Mouse (Mus musculus) splenic B cell, adult 2 months (primary cell): ENCODE measurements around the gene Gm20388.

ENCODE experiments used
- DNase-seq: peaks from one replicate; pipeline ENCODE4 v3.0.0-alpha.2; 2011; ENCODE audit warnings: low read depth, low spot score
- H3K27me3 ChIP-seq: 2 replicates; pipeline ENCODE4 v1.6.1; 2012; ENCODE audit warnings: mild to moderate bottlenecking, low read length, moderate library complexity, mixed read lengths; ENCODE audit not compliant: control insufficient read depth, poor library complexity, insufficient read depth, severe bottlenecking
- H3K36me3 ChIP-seq: 2 replicates; pipeline ENCODE4 v1.6.1; 2012; ENCODE audit warnings: mild to moderate bottlenecking, low read length, moderate library complexity, mixed read lengths; ENCODE audit not compliant: control insufficient read depth, poor library complexity, insufficient read depth, severe bottlenecking

The Gm20388 gene

GRCm38 (mm10) chr8:124078969-124079368, 4168.3 kb downstream of the Gm20388 start:
- DNase-seq: no peak
- no peaks in the 10 kb centered on the region for H3K27me3 ChIP-seq

GRCm38 (mm10) chr8:124080467-124081326, 4170.1 kb downstream of the Gm20388 start:
- DNase-seq: no peak
- H3K27me3 ChIP-seq: no peaks in the 10 kb centered on the region
- no peaks in the 10 kb centered on the region for H3K36me3 ChIP-seq

More at GRCm38 (mm10) chr8:124078969-124079368, 4168.3 kb downstream of the Gm20388 start:
- H3K36me3 ChIP-seq: no peaks in the 10 kb centered on the region

DNA sequence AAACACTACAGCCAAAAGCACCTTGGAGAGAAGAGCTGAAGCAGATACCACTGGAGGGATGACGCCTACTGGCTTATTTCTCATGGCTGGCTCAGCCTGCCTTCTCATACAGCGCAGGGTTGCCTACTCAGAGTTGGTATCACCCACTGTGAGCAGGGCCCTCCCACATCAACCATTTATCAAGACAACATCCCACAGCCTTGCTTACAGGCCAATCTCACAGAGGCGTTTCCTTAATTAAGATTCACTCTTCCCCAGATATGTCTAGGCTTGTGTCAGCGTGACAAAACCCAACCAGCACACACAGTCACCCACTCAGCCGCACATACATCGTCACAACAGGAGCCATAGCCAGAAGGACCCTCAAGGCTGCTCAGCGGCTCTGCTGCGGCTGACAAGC, 4172.0 kb downstream of the Gm20388 start:
- DNase-seq: no peak
- no peaks in the 10 kb centered on the region for H3K27me3 ChIP-seq
- no peaks in the 10 kb centered on the region for H3K36me3 ChIP-seq

- no peaks in the 10 kb centered on the region for H3K27me3 ChIP-seq
- no peaks in the 10 kb centered on the region for H3K36me3 ChIP-seq
- no peak for DNase-seq
These were observed 4173.0 kb downstream of the Gm20388 start for GRCm38 (mm10) chr8:124083611-124084010.

- no peaks in the 10 kb centered on the region for H3K36me3 ChIP-seq
- H3K27me3 ChIP-seq: no peaks in the 10 kb centered on the region
- DNase-seq: no peak
These were observed 4175.0 kb downstream of the Gm20388 start for GRCm38 (mm10) chr8:124085668-124086067.

GRCm38 (mm10) chr8:124088092-124088613, 4177.5 kb downstream of the Gm20388 start:
- H3K36me3 ChIP-seq: no peaks in the 10 kb centered on the region

GRCm38 (mm10) chr8:124089016-124089415, 4178.4 kb downstream of the Gm20388 start:
- no peak for DNase-seq
- Histone ChIP-seq H3K27me3 (no peaks in the 10 kb centered on the region), H3K36me3 (no peaks in the 10 kb centered on the region)

More at GRCm38 (mm10) chr8:124088092-124088613, 4177.5 kb downstream of the Gm20388 start:
- DNase-seq: no peak
- H3K27me3 ChIP-seq: no peaks in the 10 kb centered on the region

DNA sequence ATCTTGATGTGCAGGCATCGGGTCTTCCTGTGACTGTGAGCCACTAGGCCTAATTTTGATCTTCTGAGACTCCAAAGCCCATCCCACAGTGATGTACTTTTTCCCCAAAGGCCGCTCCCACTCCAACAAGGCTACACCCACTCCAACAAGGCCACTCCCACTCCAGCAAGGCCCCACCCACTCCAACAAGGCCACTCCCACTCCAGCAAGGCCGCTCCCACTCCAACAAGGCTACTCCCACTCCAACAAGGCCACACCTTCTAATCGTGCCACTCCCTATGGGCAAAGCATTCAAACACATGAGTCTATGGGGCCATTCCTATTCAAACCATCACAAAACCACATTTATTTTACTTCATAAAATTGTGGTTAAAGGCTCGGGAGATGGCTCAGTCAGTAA, 4179.8 kb downstream of the Gm20388 start:
- no peaks in the 10 kb centered on the region for H3K36me3 ChIP-seq
- H3K27me3 ChIP-seq: no peaks in the 10 kb centered on the region
- no peak for DNase-seq

GRCm38 (mm10) chr8:124098953-124099622, 4188.4 kb downstream of the Gm20388 start:
- no peaks in the 10 kb centered on the region for H3K27me3 ChIP-seq
- DNase-seq: no peak
- H3K36me3 ChIP-seq: no peaks in the 10 kb centered on the region

GRCm38 (mm10) chr8:124099623-124099965, 4189.0 kb downstream of the Gm20388 start:
- no peak for DNase-seq
- Histone ChIP-seq H3K36me3 (no peaks in the 10 kb centered on the region), H3K27me3 (no peaks in the 10 kb centered on the region)

- Histone ChIP-seq H3K36me3 (no peaks in the 10 kb centered on the region), H3K27me3 (no peaks in the 10 kb centered on the region)
- no peak for DNase-seq
These were observed 4195.2 kb downstream of the Gm20388 start for GRCm38 (mm10) chr8:124105869-124106268.

DNA sequence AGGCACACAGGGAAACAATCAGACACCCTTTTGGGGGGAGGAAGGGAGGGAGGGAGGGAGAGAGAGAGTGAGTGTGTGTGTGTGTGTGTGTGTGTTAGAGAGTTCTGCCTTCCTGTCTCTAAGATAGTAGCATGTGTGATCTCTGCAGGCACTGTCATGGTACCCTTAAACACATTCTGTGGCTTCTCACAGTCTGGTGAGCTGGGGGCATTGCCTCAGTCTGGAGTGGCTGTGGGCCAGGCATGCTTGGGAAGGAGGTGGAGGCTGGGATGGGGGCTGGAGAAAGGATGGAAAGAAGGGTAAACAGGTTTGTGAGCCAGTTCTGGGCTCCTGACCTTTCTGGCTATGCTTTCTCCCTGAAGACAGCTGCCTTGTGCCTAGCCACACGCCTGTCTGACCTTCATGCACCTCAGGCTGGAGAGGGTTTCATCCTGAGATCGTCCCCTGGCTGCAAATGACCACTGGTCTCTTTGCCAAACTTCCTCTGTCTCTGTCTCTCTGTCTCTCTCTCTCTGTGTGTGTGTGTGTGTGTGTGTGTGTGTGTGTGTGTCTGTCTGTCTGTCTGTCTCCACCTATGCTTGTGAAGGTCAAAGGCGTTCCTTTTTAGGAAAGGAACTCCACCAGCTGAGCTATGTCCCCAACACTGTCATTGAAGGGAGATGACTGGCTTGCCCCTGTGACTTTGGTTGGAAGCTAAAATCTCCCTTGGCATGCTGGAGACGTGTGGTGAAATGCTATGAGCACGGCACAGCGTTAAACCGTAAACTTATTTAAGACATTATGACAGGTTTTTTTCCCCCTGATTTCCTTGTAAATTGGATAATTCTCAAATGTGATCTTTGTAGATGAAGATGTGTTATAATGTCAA, 4195.9 kb downstream of the Gm20388 start:
- no peak for DNase-seq
- Histone ChIP-seq H3K36me3 (no peaks in the 10 kb centered on the region), H3K27me3 (no peaks in the 10 kb centered on the region)

DNA sequence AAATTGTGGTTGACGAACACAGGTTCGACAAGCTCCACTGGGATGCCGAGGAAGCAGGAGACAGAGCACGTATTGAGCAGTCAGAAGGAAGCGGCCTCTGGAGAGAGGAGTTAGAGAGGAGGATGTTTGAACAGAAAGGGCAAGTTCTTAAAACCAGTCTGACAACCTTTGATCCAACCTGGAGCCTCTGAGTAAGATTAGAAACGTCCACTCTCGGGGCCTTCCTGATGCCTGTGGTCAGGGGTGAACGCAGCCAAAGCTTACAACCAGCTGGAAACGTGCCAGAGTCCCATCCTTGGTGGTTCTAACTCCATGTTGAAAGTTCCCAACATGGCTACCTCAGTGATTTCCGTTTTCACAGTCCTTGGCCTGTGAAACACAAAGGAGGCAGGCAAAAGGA, 4202.5 kb downstream of the Gm20388 start:
- Histone ChIP-seq H3K36me3 (no peaks in the 10 kb centered on the region), H3K27me3 (no peaks in the 10 kb centered on the region)
- DNase-seq: no peak

GRCm38 (mm10) chr8:124125241-124125640, 4214.6 kb downstream of the Gm20388 start:
- Histone ChIP-seq H3K36me3 (no peaks in the 10 kb centered on the region), H3K27me3 (no peaks in the 10 kb centered on the region)
- no peak for DNase-seq
